Mouse (Mus musculus) heart, postnatal 10 days (tissue): ENCODE results near the gene Fam163b. TPM values are rescaled to one million over a fixed set of nuclear protein-coding genes. Genes with fewer than 3 reads are reported as not detected.

ENCODE experiments used
- DNase-seq, 2 experiments: peaks; one replicate each; pipeline ENCODE4 v3.0.0; 2021
- intact Hi-C: fragments of 180-260 bp; cut with DNase I; formaldehyde crosslinking; loops from one replicate; pipeline ENCODE4 v1.15.1; 2025
- total RNA-seq, 2 experiments: library from RNA; stranded (reverse); gene quantifications; 2 replicates each; pipeline ENCODE4 v1.2.3; 2021

Fam163b gene
- total RNA-seq, 2 experiments from 2014 or later: 0.37 to 0.38 TPM

GRCm38 (mm10) chr2:27088700-27089099 lies 53.6 kb downstream of the Fam163b start:
- intact Hi-C loops: loop anchor here (1.0 kb wide), 1 partner anchor 8 kb away; no protein-coding TSS in a partner anchor
- no peak for DNase-seq

DNA sequence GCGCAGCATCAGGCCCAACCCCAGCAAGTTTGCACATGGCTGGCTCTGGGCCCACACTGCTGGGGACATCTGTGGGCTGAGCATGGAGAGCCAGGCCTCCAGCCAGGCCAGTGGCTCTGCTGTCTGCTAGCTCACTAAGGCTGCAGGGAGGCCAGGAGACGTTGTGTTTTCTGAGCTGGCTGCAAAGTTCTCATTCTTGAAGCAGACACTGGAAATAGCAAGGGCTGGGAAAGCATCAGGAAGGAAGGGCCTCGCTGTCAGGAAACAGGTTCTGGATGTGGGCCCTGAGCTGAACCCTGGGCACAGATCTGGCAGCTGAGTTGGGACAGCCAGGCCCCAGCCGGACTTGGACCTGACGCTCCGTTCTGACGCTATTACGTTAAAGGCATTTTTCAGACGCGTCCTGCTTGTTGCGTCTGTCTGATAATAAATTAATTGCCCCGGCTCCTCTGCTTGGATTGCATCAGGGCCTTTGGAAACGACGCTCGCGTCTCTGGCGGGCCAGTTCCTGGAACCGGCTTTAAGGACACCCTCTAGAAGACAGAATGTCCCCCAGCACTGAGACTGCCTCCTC lies 54.1 kb downstream of the Fam163b start:
- intact Hi-C loops: loop anchor here (1.0 kb wide), 1 partner anchor 8 kb away; no protein-coding TSS in a partner anchor
- peak; percentile 87 to 88 for DNase-seq

DNA sequence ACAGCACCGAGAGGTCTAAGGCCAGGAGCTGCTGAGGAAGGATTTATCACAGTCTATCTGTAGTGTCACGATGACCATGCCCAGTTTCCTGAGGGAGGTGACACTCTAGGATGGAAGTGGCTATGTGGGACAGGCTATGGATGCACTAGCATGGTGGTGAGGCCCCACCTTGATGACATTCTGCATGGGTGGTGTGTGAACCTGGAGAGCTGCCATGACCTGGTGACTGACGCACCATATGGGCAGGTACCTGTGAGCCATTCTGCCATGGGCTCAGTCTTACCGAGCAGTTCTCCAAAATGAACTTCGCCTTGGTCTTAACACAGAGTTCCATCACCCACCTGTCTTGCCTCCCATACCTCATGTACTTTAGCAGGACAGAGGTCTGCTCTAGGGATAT lies 54.7 kb downstream of the Fam163b start:
- DNase-seq: no peak
- intact Hi-C loops: no loop called here

DNA sequence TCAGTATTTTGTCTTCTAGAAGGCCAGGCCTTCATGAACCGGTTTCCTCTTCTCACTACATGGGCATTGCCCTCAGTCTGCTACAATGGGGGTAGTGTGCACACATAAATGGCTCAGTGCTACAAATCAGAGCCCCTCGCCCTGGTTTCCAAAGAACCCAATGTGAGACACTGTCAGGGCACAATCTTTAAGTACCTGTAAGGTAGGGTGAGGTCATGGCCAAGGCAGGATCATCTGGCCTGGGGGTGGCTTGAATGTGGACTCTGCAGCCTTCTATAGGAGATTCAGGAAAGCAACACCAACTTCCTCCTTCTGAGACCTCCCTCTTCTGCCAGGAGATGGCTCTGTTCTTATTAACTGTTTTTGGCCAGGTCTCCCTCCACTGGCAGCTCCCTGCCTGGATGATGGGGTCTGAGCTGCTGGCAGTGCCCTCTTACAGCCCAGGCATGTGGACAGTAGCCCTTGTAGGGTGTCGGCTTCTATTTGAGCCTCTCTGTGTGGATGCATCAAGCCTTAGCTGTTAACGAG lies 55.7 kb downstream of the Fam163b start:
- intact Hi-C loops: no loop called here

DNA sequence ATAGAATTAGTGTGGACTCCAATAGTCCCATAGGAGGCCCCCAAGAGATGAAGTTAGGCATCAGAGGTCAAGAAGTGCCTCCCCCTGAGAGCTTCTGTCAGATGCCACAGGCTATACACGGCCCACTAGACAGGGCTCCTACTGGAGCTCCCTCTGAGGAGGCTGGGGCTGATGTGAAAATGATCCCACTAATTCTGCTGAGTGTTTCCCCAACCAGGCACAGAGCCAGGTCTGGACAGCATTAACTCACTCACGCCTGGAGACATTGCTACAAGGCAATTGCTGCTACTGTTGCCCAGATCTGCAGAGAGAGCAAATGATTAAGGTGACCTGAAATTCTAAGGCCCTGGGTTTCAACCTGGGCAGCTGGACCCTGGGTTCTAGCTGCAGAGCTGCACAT lies 56.5 kb downstream of the Fam163b start:
- intact Hi-C loops: no loop called here
- peak; percentile 41 for DNase-seq

More for the DNA sequence above, 55.7 kb downstream of the Fam163b start:
- DNase-seq: no peak

- intact Hi-C loops: no loop called here
- peak in 1 of 2 experiments; percentile 19 for DNase-seq
These were observed 57.3 kb downstream of the Fam163b start for GRCm38 (mm10) chr2:27084963-27085362.

DNA sequence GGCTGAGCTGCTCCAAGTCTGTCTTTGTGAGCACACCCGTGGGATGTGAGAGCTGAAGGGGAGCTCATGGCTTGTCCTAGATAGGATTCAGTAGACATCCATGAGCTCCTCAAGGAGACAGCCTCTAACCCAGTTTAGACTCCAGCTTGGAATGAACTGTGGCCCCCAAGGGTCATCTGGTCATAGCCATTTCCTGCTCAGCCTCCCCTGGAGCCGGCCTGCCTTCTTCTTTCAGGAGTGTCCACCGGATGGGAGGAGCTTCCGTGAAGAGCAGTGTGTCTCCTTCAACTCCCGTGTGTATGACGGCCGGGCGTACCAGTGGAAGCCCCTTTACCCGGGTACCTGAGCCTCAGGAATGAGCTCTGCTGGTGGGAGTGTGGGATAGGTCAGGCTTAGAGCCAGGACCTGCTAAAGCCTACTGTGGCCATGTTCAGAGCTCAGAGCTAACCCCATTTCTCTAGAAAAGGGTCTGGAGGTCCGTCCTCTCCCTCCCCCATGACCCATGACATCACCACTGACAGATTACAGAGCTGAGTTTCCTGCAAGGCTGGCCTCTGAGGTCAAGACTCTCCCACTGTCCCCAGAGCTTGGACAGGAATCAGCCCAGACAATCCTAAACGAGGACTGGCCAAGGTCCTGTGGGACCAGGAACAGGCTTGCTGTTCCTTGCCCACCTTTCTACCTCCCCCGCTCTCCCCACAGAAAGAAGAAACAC lies 58.4 kb downstream of the Fam163b start:
- DNase-seq: peak; percentile 46
- intact Hi-C loops: no loop called here

DNA sequence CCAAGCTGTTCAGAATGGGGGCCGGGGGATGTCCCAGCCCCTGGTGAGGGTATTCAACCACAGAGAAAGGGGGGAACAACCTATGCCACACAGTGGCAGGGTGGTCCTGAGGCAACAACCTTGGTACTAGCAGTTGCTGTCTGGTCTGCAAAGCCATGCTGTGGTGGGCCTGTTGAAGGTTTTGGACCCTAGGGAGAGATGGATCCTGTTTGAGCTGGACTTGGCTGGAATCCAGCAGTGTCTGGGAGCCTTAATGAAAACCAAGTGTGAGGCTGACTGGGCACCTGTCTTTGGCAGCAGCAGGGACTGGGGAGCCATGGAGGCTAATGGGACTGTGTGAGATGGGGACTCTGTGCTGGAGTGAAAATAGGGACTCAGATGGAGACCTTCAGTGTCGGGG lies 62.6 kb downstream of the Fam163b start:
- DNase-seq: peak; percentile 55 to 68
- intact Hi-C loops: no loop called here

DNA sequence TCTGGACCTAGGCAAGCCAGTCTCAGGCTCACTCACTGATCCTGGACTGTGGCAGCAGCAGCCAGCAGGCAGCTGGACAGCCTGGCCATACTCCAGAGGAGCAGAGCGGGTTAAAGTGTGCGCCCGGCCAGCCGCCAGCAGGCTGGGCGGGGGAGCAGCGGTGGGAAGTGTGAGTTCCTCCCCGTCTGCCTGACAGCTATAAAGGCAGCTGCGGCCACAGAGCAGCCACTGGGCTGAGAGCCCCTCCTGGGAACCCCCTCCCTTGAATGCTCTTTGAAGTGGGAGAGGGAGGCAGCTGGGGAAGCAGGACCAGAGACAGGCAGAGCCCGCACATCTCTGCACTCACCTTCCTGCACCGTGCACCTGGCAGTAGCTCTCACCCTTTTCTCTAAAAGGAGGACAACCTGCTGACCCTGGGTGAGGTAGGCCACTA lies 63.1 kb downstream of the Fam163b start, which contains the start of gene Adamtsl2:
Gene Adamtsl2 (plus strand): TSS at position 228 of the 433 bp plus-strand sequence.
- DNase-seq: peak; percentile 93 to 94
- intact Hi-C loops: no loop called here

DNA sequence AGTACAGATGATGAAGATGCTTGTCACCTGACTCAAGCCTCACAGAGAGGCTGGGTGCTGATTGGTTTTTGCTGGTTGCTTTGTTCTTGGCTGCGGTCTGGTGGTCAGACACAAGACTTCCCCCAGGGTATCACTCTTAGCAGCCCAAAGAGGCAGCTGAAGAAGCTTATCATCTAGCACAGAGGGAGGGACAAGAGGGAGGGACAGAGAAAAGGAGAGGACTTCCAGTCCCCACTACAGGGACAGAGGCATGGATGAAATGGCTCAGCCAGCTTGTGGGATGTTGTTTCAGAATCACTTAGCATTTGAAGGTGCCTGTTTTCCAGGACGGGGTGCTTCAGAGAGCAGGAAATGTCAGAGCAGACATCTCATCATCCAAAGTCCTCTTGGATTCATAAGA lies 64.0 kb downstream of the Fam163b start:
- DNase-seq: peak; percentile 27 to 39

GRCm38 (mm10) chr2:27077655-27078244 lies 64.5 kb downstream of the Fam163b start:
- intact Hi-C loops: loop anchor here (2.0 kb wide), 1 partner anchor 43 kb away; no protein-coding TSS in a partner anchor
- DNase-seq: peak; percentile 70 to 73

More for the DNA sequence above, 64.0 kb downstream of the Fam163b start:
- intact Hi-C loops: no loop called here

DNA sequence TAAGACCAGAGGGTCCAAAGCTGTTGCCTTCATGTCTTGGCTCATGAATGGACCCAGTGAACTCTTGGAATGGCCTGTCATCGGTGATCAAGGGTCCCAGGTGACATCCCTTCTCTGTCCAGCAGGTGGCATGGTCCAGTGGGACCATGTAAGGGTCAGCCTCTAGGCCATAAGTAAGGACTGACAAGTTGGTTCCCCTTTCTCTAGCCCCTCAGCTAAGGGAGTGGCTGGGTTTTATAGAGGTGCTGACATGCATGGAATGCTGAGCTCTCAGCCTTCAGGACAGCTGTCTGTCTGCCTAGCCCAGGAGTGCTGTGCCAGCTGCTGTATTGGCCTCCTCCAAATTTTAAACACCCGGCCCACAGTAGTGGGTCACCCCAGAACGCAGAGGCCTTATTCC lies 66.8 kb downstream of the Fam163b start:
- DNase-seq: peak; percentile 58 to 77
- intact Hi-C loops: loop anchor here (2.0 kb wide), 1 partner anchor 159 kb away; no protein-coding TSS in a partner anchor

GRCm38 (mm10) chr2:27074804-27075203 lies 67.5 kb downstream of the Fam163b start:
- intact Hi-C loops: loop anchor here (2.0 kb wide), 1 partner anchor 160 kb away; no protein-coding TSS in a partner anchor
- DNase-seq: peak; percentile 85

DNA sequence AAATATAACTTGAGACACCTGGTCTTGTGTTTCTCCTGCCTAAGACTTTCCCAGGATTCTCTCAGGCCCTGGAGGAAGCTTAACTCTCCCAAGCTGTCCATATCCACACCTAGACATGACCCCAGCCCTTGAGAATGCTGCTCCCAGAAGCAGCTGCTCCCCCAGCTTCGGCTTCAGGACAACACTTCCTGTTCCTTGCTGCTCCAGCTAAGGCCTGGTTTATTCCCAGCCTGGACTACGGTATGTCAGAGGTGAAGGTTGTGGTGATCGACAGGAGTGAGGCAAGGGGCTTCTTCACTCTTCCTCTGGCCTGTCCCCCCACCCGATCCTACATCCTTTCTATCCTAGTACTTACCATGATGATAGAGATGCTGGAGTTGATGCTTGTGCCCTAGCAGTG lies 68.9 kb downstream of the Fam163b start:
- intact Hi-C loops: no loop called here
- DNase-seq: no peak

- intact Hi-C loops: no loop called here
- no peak for DNase-seq
These were observed 70.3 kb downstream of the Fam163b start, which contains the start of gene Mymk for GRCm38 (mm10) chr2:27071978-27072377. Gene Mymk (minus strand): TSS chr2:27072179.

DNA sequence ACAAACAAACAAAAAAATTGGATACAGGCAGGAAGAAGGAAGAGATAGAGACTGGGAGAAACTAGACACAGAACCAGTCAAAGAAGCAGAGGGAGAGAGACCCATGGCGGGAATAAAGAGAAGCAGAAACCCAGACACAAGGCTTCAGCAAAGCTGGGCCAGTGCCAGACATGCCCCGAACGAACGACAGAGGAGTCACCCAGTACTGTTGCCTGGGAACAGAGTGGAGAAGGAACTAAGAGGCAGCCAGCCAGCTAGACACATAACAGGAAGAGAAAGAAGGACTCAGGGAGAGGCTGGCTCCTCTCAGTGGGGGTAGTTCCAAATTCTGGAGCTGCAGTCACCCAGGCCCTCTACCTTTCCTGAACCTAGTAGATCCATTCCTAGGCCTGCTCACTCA lies 71.2 kb downstream of the Fam163b start:
- intact Hi-C loops: no loop called here
- DNase-seq: peak; percentile 85 to 86

DNA sequence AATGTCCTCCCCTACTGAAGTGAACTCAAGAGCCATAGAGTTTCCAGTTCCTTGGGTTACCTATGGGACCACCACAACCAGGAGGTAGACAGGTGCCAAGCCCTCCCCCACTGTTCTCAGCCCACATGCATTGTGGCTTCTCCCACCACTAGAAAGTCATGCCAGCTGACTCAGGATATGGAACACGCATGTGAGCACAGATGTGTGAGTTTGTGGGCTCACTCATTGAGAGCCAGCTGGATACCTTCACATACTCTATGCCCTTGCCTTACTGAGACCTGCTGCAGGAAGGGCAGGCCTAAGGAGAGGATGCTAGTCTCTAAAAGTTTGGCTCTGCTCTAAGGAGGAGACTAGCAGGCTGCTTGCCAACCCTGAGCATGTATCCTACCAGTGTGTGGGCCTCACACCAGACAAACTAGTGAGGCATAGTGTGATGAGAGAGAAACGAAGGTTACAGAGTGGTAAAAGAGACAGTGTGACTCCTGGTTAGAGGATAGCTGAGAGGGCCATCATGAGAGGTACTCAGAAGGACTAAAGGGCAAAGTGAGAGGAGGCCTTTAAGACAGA lies 72.0 kb downstream of the Fam163b start:
- no peak for DNase-seq
- intact Hi-C loops: no loop called here

GRCm38 (mm10) chr2:27069646-27070045 lies 72.6 kb downstream of the Fam163b start:
- intact Hi-C loops: no loop called here
- no peak for DNase-seq

- intact Hi-C loops: no loop called here
- DNase-seq: no peak
These were observed 74.3 kb downstream of the Fam163b start for GRCm38 (mm10) chr2:27067996-27068395.

- intact Hi-C loops: no loop called here
- no peak for DNase-seq
These were observed 75.2 kb downstream of the Fam163b start for GRCm38 (mm10) chr2:27067124-27067523.
